In genomic region chr4:125308171-125308570, GRCm38 (mm10) we compare ENCODE assay signal across 22 mouse cellular contexts.
DNase-seq lines count a peak whose midpoint lies in the region; ATAC-seq lines count a peak whose summit lies in the region.
"Had no signal": no experiment of that assay in that cellular context is flagged by ENCODE, and none has a peak within 500 bp of the region (broad histone marks: within the 10 kb centered on the region; RNA-seq: fewer than 3 reads in every experiment).

No protein-coding gene starts in this region.

- H3K27ac ChIP-seq in neural tube, embryonic 13.5 days (replicated peaks) = no peak overlapping the region; the same call in 1 of the 2 replicates
- no peak overlapping the region for H3K27ac ChIP-seq in neural tube, embryonic 15.5 days (replicated peaks)
- H3K27ac ChIP-seq in limb, embryonic 11.5 days (replicated peaks; ENCODE audit: low read depth, low read length) = no peak overlapping the region
- H3K27ac ChIP-seq in kidney, embryonic 14.5 days (ENCODE audit: low read depth, low read length) = no peak overlapping the region
- H3K27ac ChIP-seq: forebrain, embryonic 10.5 days; forebrain, embryonic 13.5 days; gastrocnemius, adult 2 months; hindbrain, embryonic 12.5 days; hindbrain, embryonic 15.5 days had no signal

- DNase-seq in cerebellum, postnatal 10 days = peak; percentile 52 to 63
- no peak for DNase-seq in cerebellum, postnatal 36 days
- DNase-seq in limb, embryonic 11.5 days (ENCODE audit: low spot score) = peak; percentile 51
- no peak for DNase-seq in left cerebral cortex, postnatal 36 days (ENCODE audit: low spot score in 2 of 2)
- DNase-seq in natural killer cell, adult 2 months (ENCODE audit: low spot score in 2 of 2) = no peak
- DNase-seq: adrenal gland, postnatal 10 days; adrenal gland, postnatal 36 days; cerebellum, adult 18-20 months; cerebellum, adult 9-10 months; cerebellum, postnatal 25 days; gastrocnemius, adult 2 months; gastrocnemius, postnatal 14 days; heart, adult 11 months had no signal

- H3K27me3 ChIP-seq in neural tube, embryonic 13.5 days = peaks cover 9% of the 10 kb centered on the region
- H3K27me3 ChIP-seq in neural tube, embryonic 15.5 days (replicated peaks) = 0 out of 2 replicates have a peak, but pooled peaks cover 9% of the 10 kb centered on the region
- peaks cover 18% of the 10 kb centered on the region for H3K27me3 ChIP-seq in limb, embryonic 11.5 days (ENCODE audit: control insufficient read depth, insufficient read depth, low read length)
- H3K27me3 ChIP-seq in kidney, embryonic 14.5 days (ENCODE audit: control insufficient read depth, insufficient read depth, low read length) = peaks cover 25% of the 10 kb centered on the region

- H3K36me3 ChIP-seq in neural tube, embryonic 13.5 days = no peaks in the 10 kb centered on the region
- no peaks in the 10 kb centered on the region for H3K36me3 ChIP-seq in neural tube, embryonic 15.5 days
- no peaks in the 10 kb centered on the region for H3K36me3 ChIP-seq in limb, embryonic 11.5 days (ENCODE audit: control insufficient read depth, insufficient read depth, low read length)
- no peaks in the 10 kb centered on the region for H3K36me3 ChIP-seq in kidney, embryonic 14.5 days (ENCODE audit: control insufficient read depth, insufficient read depth, low read length)
- H3K36me3 ChIP-seq: forebrain, embryonic 10.5 days; hindbrain, embryonic 12.5 days; hindbrain, embryonic 15.5 days had no signal

- H3K4me1 ChIP-seq in neural tube, embryonic 13.5 days (replicated peaks) = peaks cover 34% of the 10 kb centered on the region
- H3K4me1 ChIP-seq in neural tube, embryonic 15.5 days = peaks cover 25% of the 10 kb centered on the region
- peaks cover 3% of the 10 kb centered on the region; the same call in 1 of the 2 replicates for H3K4me1 ChIP-seq in limb, embryonic 11.5 days (ENCODE audit: control insufficient read depth, insufficient read depth, low read length)
- no peaks in the 10 kb centered on the region for H3K4me1 ChIP-seq in kidney, embryonic 14.5 days (ENCODE audit: control insufficient read depth, insufficient read depth, low read length)

- WGBS in neural tube, embryonic 13.5 days = 22% methylated on average over 8 of the region's 8 CpGs
- WGBS in neural tube, embryonic 15.5 days = 18% methylated on average over 8 of the region's 8 CpGs
- WGBS in limb, embryonic 11.5 days = 24% methylated on average over 8 of the region's 8 CpGs
- WGBS in kidney, embryonic 14.5 days = 13% methylated on average over 8 of the region's 8 CpGs

- no peak overlapping the region for H3K4me2 ChIP-seq in neural tube, embryonic 13.5 days
- H3K4me2 ChIP-seq in neural tube, embryonic 15.5 days = no peak overlapping the region
- H3K4me2 ChIP-seq in limb, embryonic 11.5 days (ENCODE audit: low read depth, severe bottlenecking) = no peak overlapping the region
- no peak overlapping the region for H3K4me2 ChIP-seq in kidney, embryonic 14.5 days (replicated peaks; ENCODE audit: low read depth, low read length)
- H3K4me2 ChIP-seq: forebrain, embryonic 13.5 days; heart, embryonic 11.5 days; hindbrain, embryonic 12.5 days; hindbrain, embryonic 15.5 days had no signal

- H3K9me3 ChIP-seq in neural tube, embryonic 13.5 days = no peaks in the 10 kb centered on the region
- no peaks in the 10 kb centered on the region for H3K9me3 ChIP-seq in neural tube, embryonic 15.5 days (replicated peaks)
- H3K9me3 ChIP-seq in limb, embryonic 11.5 days (ENCODE audit: control insufficient read depth, low read length) = no peaks in the 10 kb centered on the region
- H3K9me3 ChIP-seq in kidney, embryonic 14.5 days (ENCODE audit: control insufficient read depth, low read length) = no peaks in the 10 kb centered on the region
- H3K9me3 ChIP-seq: forebrain, embryonic 10.5 days; forebrain, embryonic 13.5 days; hindbrain, embryonic 12.5 days; hindbrain, embryonic 15.5 days had no signal

- intact Hi-C loops in left cerebral cortex, postnatal 36 days (cut with DNase I) = no loop called here

- 0 out of 2 replicates have a peak, but pooled peaks have one; percentile 20 for ATAC-seq in neural tube, embryonic 13.5 days (ENCODE audit: low read depth)
- ATAC-seq in neural tube, embryonic 15.5 days (ENCODE audit: low FRiP score) = no peak
- no peak for ATAC-seq in limb, embryonic 11.5 days (ENCODE audit: insufficient number of reproducible peaks, low FRiP score, low TSS enrichment, low read depth)
- ATAC-seq in kidney, embryonic 14.5 days (ENCODE audit: low FRiP score, low TSS enrichment) = no peak
- ATAC-seq: forebrain, embryonic 13.5 days; forebrain, embryonic 16.5 days had no signal

- no peak overlapping the region for H3K4me3 ChIP-seq in neural tube, embryonic 13.5 days
- no peak overlapping the region for H3K4me3 ChIP-seq in neural tube, embryonic 15.5 days (replicated peaks)
- no peak overlapping the region for H3K4me3 ChIP-seq in limb, embryonic 11.5 days (ENCODE audit: low read depth, low read length)
- H3K4me3 ChIP-seq in kidney, embryonic 14.5 days (ENCODE audit: low read length) = no peak overlapping the region
- H3K4me3 ChIP-seq: forebrain, embryonic 10.5 days; forebrain, embryonic 13.5 days; gastrocnemius, adult 2 months; hindbrain, embryonic 12.5 days; hindbrain, embryonic 15.5 days had no signal

- 0 out of 2 replicates have a peak overlapping the region, but pooled peaks have one; percentile 34 for H3K9ac ChIP-seq in neural tube, embryonic 13.5 days
- H3K9ac ChIP-seq in neural tube, embryonic 15.5 days (replicated peaks) = no peak overlapping the region
- H3K9ac ChIP-seq in limb, embryonic 11.5 days (ENCODE audit: low read length) = no peak overlapping the region
- H3K9ac ChIP-seq in kidney, embryonic 14.5 days (ENCODE audit: low read depth, low read length) = no peak overlapping the region
- H3K9ac ChIP-seq: forebrain, embryonic 13.5 days; hindbrain, embryonic 12.5 days; hindbrain, embryonic 15.5 days had no signal

Comparison
In these comparisons a context has a peak if more than half of its experiments do, and no peak if none do; other contexts are left out.
1. DNase-seq: peak in cerebellum, postnatal 10 days (2 of 2) and limb, embryonic 11.5 days (single experiment); none in cerebellum, postnatal 36 days (0 of 2), left cerebral cortex, postnatal 36 days (0 of 2) and natural killer cell, adult 2 months (0 of 2).